Mouse (Mus musculus) E14TG2a.4 (cell line): ENCODE results near the gene Plcg1.

ENCODE experiments used
- CTCF ChIP-seq: conservative IDR thresholded peaks from 2 replicates; pipeline ENCODE4 v1.5.1; 2014; ENCODE audit warnings: low read length
- NANOG ChIP-seq: IDR thresholded peaks from 2 replicates; pipeline ENCODE4 v1.6.1; 2014; ENCODE audit warnings: borderline replicate concordance, low read length, mixed read lengths

DNA sequence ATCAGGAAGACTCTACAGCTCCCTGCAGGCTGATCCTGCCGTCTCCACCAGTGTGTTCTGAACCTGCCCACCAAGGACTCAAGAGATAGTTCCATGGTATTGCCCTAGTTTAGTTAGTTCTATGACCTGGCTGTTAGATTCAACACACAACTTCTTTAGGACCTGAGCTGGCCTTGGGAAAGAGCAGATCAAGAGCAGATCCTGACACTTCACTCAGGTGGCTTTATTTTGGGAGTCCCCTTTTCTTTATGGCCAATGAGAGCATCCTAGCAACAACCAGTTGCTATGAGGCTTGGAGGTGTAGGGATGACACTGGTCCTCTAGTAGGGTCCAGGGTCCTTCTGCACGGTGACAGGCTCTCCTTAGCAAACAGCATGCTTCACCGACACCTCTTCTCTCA is 34.0 kb downstream of the Plcg1 start:
- TF ChIP-seq CTCF, result no peak
- no peak for TF ChIP-seq NANOG
